Mouse (Mus musculus) myocyte (in vitro differentiated cells): ENCODE measurements at regions not wholly inside any gene's neighbourhood (a gene's known extent, or its start where the extent isn't known, plus 50 kb on each side); places are given as distances from the start of the nearest gene placed in this dataset.

Source experiments
- E2F4 ChIP-seq: IDR thresholded peaks from one replicate; pipeline ENCODE4 v1.6.1; 2011; ENCODE audit warnings: mild to moderate bottlenecking, control low read depth, moderate library complexity; ENCODE audit not compliant: insufficient read depth
- MAX ChIP-seq: IDR thresholded peaks from one replicate; pipeline ENCODE4 v1.6.1; 2011; ENCODE audit warnings: low read depth, mild to moderate bottlenecking, control low read depth
- POLR2A ChIP-seq: IDR thresholded peaks from one replicate; pipeline ENCODE4 v1.6.1; 2011; ENCODE audit warnings: low read depth, mild to moderate bottlenecking, control low read depth, moderate library complexity; ENCODE audit not compliant: insufficient read length
- POLR2AphosphoS2 ChIP-seq: IDR thresholded peaks from one replicate; pipeline ENCODE4 v1.6.1; 2011; ENCODE audit warnings: low read depth, control low read depth; ENCODE audit not compliant: insufficient read length
- REST ChIP-seq: IDR thresholded peaks from one replicate; pipeline ENCODE4 v1.6.1; 2011; ENCODE audit warnings: mild to moderate bottlenecking, control low read depth, moderate library complexity; ENCODE audit not compliant: insufficient read depth, insufficient read length
- SRF ChIP-seq: IDR thresholded peaks from one replicate; pipeline ENCODE4 v1.6.1; 2011; ENCODE audit warnings: low read depth; ENCODE audit not compliant: control insufficient read depth, insufficient read length
- USF1 ChIP-seq: IDR thresholded peaks from one replicate; pipeline ENCODE4 v1.6.1; 2011; ENCODE audit warnings: low read depth, mild to moderate bottlenecking, control low read depth, moderate library complexity

GRCm38 (mm10) chr15:96929788-96930187, 126.0 kb downstream of the Slc38a4 start:
- TF ChIP-seq MAX = no peak
- TF ChIP-seq POLR2A = no peak
- no peak for TF ChIP-seq SRF
- no peak for TF ChIP-seq REST
- no peak for TF ChIP-seq USF1
- TF ChIP-seq POLR2AphosphoS2 = no peak
- no peak for TF ChIP-seq E2F4
